Mouse (Mus musculus) forebrain, postnatal 0 days (tissue): Measurements from ENCODE around the gene Pitpnm2. TPM values are rescaled to one million over a fixed set of nuclear protein-coding genes. Genes with fewer than 3 reads are reported as not detected.

Experiments used
- ATAC-seq: fragments of 200-750 bp; cut with Nextera tagmentation; 2 replicates; pipeline ENCODE4 v1.8.0; 2017; ENCODE audit warnings: mild to moderate bottlenecking, moderate library complexity
- DNase-seq: peaks from one replicate; pipeline ENCODE4 v3.0.0-alpha.2; 2015
- H3K27ac ChIP-seq: fragments of 300-500 bp; sonication (generic); 2 replicates; pipeline ENCODE4 v1.5.1; 2014; ENCODE audit warnings: low read depth, mild to moderate bottlenecking, antibody characterized with exemption, low read length, moderate library complexity, mixed read lengths
- H3K27me3 ChIP-seq: fragments of 300-500 bp; sonication (generic); 2 replicates; pipeline ENCODE4 v1.6.1; 2014; ENCODE audit warnings: mild to moderate bottlenecking, low read length, mixed read lengths; ENCODE audit not compliant: insufficient read depth
- H3K36me3 ChIP-seq: fragments of 300-500 bp; sonication (generic); 2 replicates; pipeline ENCODE4 v1.6.1; 2014; ENCODE audit warnings: mild to moderate bottlenecking, moderate library complexity; ENCODE audit not compliant: insufficient read depth
- H3K4me1 ChIP-seq: fragments of 300-500 bp; sonication (generic); 2 replicates; pipeline ENCODE4 v1.6.1; 2014; ENCODE audit warnings: antibody characterized with exemption; ENCODE audit not compliant: insufficient read depth
- H3K4me2 ChIP-seq: fragments of 300-500 bp; sonication (generic); 2 replicates; pipeline ENCODE4 v1.6.1; 2014; ENCODE audit warnings: low read depth, mild to moderate bottlenecking, moderate library complexity
- H3K4me3 ChIP-seq: fragments of 300-500 bp; sonication (generic); 2 replicates; pipeline ENCODE4 v1.5.1; 2014; ENCODE audit warnings: low read depth, low read length, mixed read lengths
- H3K9ac ChIP-seq: fragments of 300-500 bp; sonication (generic); 2 replicates; pipeline ENCODE4 v1.6.1; 2014; ENCODE audit warnings: mild to moderate bottlenecking
- H3K9me3 ChIP-seq: fragments of 300-500 bp; sonication (generic); 2 replicates; pipeline ENCODE4 v1.6.1; 2016; ENCODE audit warnings: low read length
- CTCF ChIP-seq: sonication (generic); IDR thresholded peaks from 2 replicates; pipeline ENCODE4 v1.5.1; 2016; ENCODE audit warnings: antibody characterized with exemption, control low read depth, low read depth
- WGBS: fragments of 180-500 bp; shearing (Covaris S2); extraction: QIAGEN DNeasy Blood & Tissue Kit; methylation state at CpG from one replicate; pipeline ENCODE4 v1.1.7; 2014; 5-methylcytosine and 5-hydroxymethylcytosine counted together
- polyA plus RNA-seq: library from polyadenylated mRNA; unstranded; fragments of >200 nt; fragmentation: Nextera tagmentation; extraction: Ambion mirVana; gene quantifications from 2 replicates; pipeline ENCODE4 v1.2.1, GENCODE M21; 2015
- total RNA-seq: library from RNA; depleted of rRNA; stranded (reverse); fragments of >200 nt; gene quantifications from 2 replicates; pipeline ENCODE4 v1.2.3, GENCODE M21; 2014

The Pitpnm2 gene
- total and polyA plus RNA-seq, 2 experiments from 2014 or later, result 10.1 to 38.4 TPM

DNA sequence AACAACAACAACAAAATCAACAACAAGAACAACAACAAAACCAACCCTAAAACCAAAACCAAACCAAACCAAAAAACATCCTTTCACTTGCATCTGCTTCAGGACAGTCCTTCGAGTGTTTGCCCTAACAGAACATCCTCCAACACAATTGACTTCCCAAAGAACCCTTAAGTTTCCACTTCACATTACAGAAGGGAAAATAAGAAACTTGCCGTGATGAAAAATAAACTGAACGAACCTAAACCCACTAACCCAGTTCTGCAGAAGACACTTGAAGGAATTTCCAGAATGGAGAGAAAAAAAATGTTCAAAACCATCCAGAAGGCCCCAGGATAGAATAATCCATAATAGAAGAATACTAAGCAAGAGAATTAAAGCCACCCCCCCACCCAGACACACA is 146.5 kb downstream of the Pitpnm2 start:
- H3K27me3 ChIP-seq, result no peaks in the 10 kb centered on the region
- TF ChIP-seq CTCF, result no peak
- DNase-seq (no peak), ATAC-seq (no peak)
- no peak overlapping the region for H3K4me3 ChIP-seq
- H3K36me3 ChIP-seq, result no peaks in the 10 kb centered on the region
- no peaks in the 10 kb centered on the region for H3K4me1 ChIP-seq
- no peak overlapping the region for H3K4me2 ChIP-seq
- H3K27ac ChIP-seq, result no peak overlapping the region
- no peak overlapping the region for H3K9ac ChIP-seq
- H3K9me3 ChIP-seq, result 0 out of 2 replicates have a peak, but pooled peaks cover 3% of the 10 kb centered on the region
- WGBS, result 89% methylated on average over 3 of the region's 3 CpGs

DNA sequence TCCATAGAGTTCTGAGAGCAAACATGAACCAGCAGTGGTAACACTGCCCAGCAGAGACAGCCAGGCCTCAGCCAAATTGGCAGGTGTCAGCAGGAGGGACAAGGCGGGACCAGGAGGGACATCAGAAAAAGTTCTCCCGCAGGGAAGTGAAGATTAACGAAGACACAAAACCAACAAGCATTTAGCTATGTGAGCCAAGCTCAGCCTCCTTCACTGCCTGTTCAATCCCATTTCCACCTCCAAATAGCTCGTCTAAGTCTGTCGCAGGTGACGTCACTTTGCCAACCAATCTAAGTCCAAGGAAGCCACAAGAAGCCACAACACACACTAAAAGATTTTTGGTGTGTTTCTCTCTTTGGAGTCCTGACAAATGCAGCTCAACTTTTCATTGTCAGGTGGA is 147.2 kb downstream of the Pitpnm2 start:
- H3K4me3 ChIP-seq, result no peak overlapping the region
- no peaks in the 10 kb centered on the region for H3K27me3 ChIP-seq
- H3K4me2 ChIP-seq, result no peak overlapping the region
- WGBS, result 81% methylated on average over 6 of the region's 6 CpGs
- 0 out of 2 replicates have a peak, but pooled peaks cover 3% of the 10 kb centered on the region for H3K9me3 ChIP-seq
- H3K27ac ChIP-seq, result no peak overlapping the region
- no peak overlapping the region for H3K9ac ChIP-seq
- no peak for ATAC-seq
- H3K36me3 ChIP-seq, result no peaks in the 10 kb centered on the region
- DNase-seq, result no peak
- no peaks in the 10 kb centered on the region for H3K4me1 ChIP-seq
- TF ChIP-seq CTCF, result no peak

DNA sequence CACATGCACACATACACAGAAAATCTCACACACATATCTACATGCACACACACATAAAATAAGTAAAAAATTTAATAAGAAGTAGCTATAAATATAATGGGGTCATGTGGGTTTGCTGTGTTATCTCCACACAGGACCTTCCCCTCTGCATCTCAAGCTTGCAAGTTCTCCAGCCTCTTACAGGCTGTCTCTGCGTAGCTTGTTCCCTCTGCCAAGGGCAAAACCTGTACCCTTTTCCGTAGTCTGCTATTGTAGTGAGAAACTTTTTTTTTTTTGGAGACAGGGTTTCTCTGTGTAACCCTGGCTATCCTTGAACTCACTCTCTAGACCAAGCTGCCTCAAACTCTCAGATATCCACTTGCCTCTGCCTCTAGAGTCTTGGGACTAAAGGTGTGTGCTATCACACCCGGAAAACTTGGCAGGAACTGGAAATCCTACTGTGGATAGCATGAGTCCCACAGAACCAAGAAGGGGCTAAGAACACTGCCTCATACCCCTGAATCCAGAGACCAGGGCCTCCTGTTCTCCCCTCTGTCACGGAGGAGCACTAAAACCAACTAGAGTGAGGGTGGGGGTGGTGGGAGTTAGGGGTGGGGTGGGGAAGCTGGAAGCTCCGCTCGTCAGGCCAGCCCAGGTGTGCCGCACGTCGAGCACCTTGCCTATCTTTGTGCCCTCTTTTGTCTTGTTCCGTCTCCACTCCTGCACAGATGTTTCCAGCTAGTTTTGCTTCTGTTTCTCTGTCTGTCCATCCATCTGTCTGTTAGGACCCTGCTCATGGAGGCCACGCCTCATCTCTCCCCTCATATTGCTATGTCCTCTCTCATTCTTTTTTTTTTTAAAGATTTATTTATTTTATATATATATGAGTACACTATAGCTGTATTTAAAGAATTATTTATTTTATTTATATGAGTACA is 149.2 kb downstream of the Pitpnm2 start:
- 92% methylated on average over 11 of the region's 11 CpGs for WGBS
- no peak overlapping the region for H3K27ac ChIP-seq
- no peak for ATAC-seq

DNA sequence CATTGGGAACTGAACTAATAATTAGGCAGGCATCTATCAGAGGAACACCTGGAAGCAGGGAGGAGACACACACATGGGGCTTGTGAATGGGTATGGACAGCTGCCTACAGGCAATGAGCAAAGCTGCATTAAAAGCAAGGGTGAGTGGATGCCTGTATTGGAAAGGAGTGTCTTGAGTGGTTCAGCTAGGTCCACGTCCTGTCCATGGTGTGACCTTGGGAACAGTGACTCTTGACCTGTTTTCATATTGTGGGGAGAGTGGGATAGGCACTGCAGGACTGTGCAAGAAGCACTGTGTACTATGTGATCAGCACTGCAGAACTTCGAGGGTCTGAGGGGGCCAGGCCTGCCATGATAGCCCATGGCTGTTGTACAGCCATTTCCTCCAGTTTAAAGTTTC is 150.6 kb downstream of the Pitpnm2 start:
- TF ChIP-seq CTCF, result no peak
- H3K9ac ChIP-seq, result no peak overlapping the region
- no peaks in the 10 kb centered on the region for H3K36me3 ChIP-seq
- DNase-seq (no peak), ATAC-seq (no peak)
- H3K4me2 ChIP-seq, result no peak overlapping the region
- no peak overlapping the region for H3K27ac ChIP-seq
- no peak overlapping the region for H3K4me3 ChIP-seq
- H3K9me3 ChIP-seq, result 0 out of 2 replicates have a peak, but pooled peaks cover 3% of the 10 kb centered on the region
- H3K27me3 ChIP-seq, result no peaks in the 10 kb centered on the region
- WGBS, result 86% methylated on average over 2 of the region's 2 CpGs
- no peaks in the 10 kb centered on the region for H3K4me1 ChIP-seq

More for the DNA sequence above, 149.2 kb downstream of the Pitpnm2 start:
- Histone ChIP-seq H3K36me3 (no peaks in the 10 kb centered on the region), H3K9ac (no peak overlapping the region), H3K27me3 (no peaks in the 10 kb centered on the region), H3K4me2 (no peak overlapping the region), H3K4me1 (no peaks in the 10 kb centered on the region), H3K9me3 (0 out of 2 replicates have a peak, but pooled peaks cover 3% of the 10 kb centered on the region), H3K4me3 (no peak overlapping the region)
- DNase-seq, result no peak
- no peak for TF ChIP-seq CTCF

DNA sequence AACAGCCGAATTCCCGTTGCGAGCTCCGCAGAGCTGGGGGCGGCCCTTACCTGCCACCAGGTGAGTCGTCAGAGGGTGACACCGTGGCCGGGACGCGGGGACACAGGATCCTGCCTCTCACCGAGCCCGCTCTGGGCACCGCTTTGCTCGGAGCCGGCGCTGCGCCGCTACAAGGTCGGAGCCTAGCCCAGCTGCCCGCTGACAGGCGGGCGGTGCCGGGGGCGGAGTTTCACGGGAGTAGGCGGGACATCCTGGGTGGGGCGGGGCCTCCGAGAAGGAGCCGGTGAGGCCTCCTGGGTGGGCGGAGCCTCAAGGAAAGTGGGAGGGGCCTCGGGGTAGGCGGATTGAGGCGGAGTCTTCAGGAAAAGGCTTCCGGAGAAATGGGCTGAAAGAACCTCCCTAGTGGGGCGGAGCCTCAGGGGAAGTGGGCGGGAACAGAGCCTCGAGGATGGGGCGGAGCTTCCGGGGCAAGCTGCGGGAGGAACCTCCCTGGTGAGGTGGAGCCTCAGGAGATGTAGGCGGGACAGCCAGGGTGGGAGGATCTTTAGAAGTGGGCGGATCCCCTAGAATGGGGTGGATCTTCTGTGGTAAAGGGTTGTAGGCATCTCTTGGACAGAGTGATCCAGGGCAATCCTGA is 153.8 kb downstream of the Pitpnm2 start, which contains the start of gene Abcb9:
TSS of gene Abcb9 (minus strand) at position 203 of the 637 bp plus-strand sequence.
- H3K27ac ChIP-seq, result no peak within 1 kb of the TSS

GRCm38 (mm10) chr5:124095077-124095581 is 154.4 kb downstream of the Pitpnm2 start:
- Histone ChIP-seq H3K4me2 (peak overlapping the region; percentile 63), H3K9me3 (0 out of 2 replicates have a peak, but pooled peaks cover 3% of the 10 kb centered on the region), H3K4me3 (peak overlapping the region; percentile 48), H3K36me3 (no peaks in the 10 kb centered on the region), H3K9ac (peak overlapping the region; percentile 63), H3K27ac (no peak overlapping the region), H3K27me3 (no peaks in the 10 kb centered on the region), H3K4me1 (no peaks in the 10 kb centered on the region)
- 14% methylated on average over 19 of the region's 19 CpGs for WGBS
- TF ChIP-seq CTCF, result no peak
- DNase-seq (no peak), ATAC-seq (peak; percentile 66)

More for the DNA sequence above, 153.8 kb downstream of the Pitpnm2 start, which contains the start of gene Abcb9:
- no peaks in the 10 kb centered on the region for H3K27me3 ChIP-seq
- TF ChIP-seq CTCF, result no peak
- H3K36me3 ChIP-seq, result no peaks in the 10 kb centered on the region
- peak; percentile 82 for ATAC-seq
- H3K9ac ChIP-seq, result peak within 1 kb of the TSS; percentile 63
- DNase-seq, result peak; percentile 89
- peak within 1 kb of the TSS; percentile 63 for H3K4me2 ChIP-seq
- H3K4me3 ChIP-seq, result peak within 1 kb of the TSS; percentile 48
- no peaks in the 10 kb centered on the region for H3K4me1 ChIP-seq
- 3% methylated on average over 42 of the region's 42 CpGs for WGBS
- 0 out of 2 replicates have a peak, but pooled peaks cover 3% of the 10 kb centered on the region for H3K9me3 ChIP-seq
